Mouse (Mus musculus): Measurements from ENCODE around the gene Tufm. TPM values are rescaled to one million over a fixed set of nuclear protein-coding genes. Genes with fewer than 3 reads are reported as not detected.

Tufm gene
- polyA plus RNA-seq, 1 experiment from 2014 or later = 167 TPM

DNA sequence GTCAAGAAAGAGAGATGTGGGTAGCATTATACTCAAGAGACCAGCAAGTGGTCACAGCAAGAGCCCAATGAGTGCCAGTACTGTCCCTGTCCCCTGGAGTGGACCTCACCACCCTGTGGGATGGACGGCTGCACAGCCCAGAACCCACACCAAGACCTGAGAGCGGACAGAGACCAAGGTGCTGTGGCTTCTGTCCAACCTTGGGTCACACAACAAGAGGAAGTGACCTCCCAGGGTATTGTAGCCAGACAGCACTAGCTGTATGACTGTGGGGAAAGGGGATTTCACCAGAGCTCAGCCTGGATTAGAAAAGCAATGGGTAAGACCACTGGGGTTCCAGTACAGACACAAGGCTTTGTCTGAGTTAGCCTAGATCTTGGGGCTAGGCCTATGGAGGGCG lies 34.9 kb upstream of the Tufm start:
- 95% methylated on average over 3 of the region's 3 CpGs for WGBS
- no peaks in the 10 kb centered on the region for H3K9me3 ChIP-seq (ENCODE audit: control insufficient read depth, low read length)
- H3K9ac ChIP-seq (ENCODE audit: low read length) = no peak overlapping the region
- no peak overlapping the region for H3K4me3 ChIP-seq (ENCODE audit: low read depth, low read length)
- ATAC-seq (ENCODE audit: insufficient read depth, low FRiP score, low TSS enrichment) (no peak), DNase-seq (ENCODE audit: low spot score) (no peak)
- H3K4me1 ChIP-seq (ENCODE audit: control insufficient read depth, insufficient read depth, low read length) = no peaks in the 10 kb centered on the region
- no peaks in the 10 kb centered on the region; the same call in 1 of the 2 replicates for H3K36me3 ChIP-seq (ENCODE audit: control insufficient read depth, insufficient read depth, low read length)
- H3K27ac ChIP-seq (ENCODE audit: low read depth, low read length) = no peak overlapping the region
- no peak overlapping the region for H3K4me2 ChIP-seq (ENCODE audit: low read depth)
- H3K27me3 ChIP-seq (ENCODE audit: control insufficient read depth, insufficient read depth, low read length) = no peaks in the 10 kb centered on the region

DNA sequence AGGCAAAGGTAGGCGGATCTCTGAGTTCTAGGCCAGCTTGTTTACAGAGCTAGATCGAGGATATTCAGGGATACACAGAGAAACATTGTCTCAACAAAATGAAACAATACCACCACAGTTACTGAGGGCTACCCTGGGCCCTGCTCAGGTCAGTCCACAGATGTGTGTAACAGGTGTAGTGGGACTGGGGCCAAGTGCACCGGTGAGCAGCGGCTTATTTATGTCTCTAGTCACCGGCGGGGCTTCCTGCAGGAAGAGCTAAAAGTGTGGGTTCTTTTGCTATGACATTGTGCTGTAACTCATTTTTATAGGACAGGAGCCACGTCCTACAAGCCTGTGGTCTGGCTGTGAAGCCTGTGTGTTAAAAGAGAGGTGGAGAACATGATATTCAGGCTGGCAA lies 33.3 kb upstream of the Tufm start:
- no peak for ATAC-seq (ENCODE audit: insufficient read depth, low FRiP score, low TSS enrichment)
- H3K27ac ChIP-seq (ENCODE audit: low read depth, low read length) = no peak overlapping the region
- H3K4me2 ChIP-seq (ENCODE audit: low read depth) = no peak overlapping the region
- DNase-seq (ENCODE audit: low spot score) = no peak
- WGBS = 64% methylated on average over 7 of the region's 7 CpGs
- H3K27me3 ChIP-seq (ENCODE audit: control insufficient read depth, insufficient read depth, low read length) = no peaks in the 10 kb centered on the region
- no peaks in the 10 kb centered on the region for H3K4me1 ChIP-seq (ENCODE audit: control insufficient read depth, insufficient read depth, low read length)
- no peaks in the 10 kb centered on the region for H3K36me3 ChIP-seq (ENCODE audit: control insufficient read depth, insufficient read depth, low read length)
- no peaks in the 10 kb centered on the region for H3K9me3 ChIP-seq (ENCODE audit: control insufficient read depth, low read length)
- H3K9ac ChIP-seq (ENCODE audit: low read length) = no peak overlapping the region
- H3K4me3 ChIP-seq (ENCODE audit: low read depth, low read length) = no peak overlapping the region

DNA sequence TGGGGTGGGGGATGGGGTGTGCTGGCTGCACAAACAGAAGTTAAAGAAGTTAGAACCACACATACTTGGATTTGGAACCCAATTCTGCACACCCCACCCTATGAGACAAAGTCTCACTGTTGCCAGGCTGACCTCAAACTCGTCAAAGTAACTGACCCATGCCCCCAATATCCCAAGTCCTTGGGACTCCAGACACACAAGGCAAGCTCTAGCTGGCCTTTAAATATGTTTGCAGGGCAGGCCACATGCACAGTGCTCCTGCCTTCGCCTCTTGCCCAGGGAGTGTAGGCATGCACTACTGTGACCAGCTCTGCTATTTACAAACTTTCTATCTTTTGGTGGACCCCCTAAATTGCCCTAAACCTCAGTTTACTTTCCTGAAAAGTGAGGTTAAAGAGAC lies 31.9 kb upstream of the Tufm start:
- DNase-seq (ENCODE audit: low spot score) (no peak), ATAC-seq (ENCODE audit: insufficient read depth, low FRiP score, low TSS enrichment) (no peak)
- H3K9me3 ChIP-seq (ENCODE audit: control insufficient read depth, low read length) = no peaks in the 10 kb centered on the region
- no peak overlapping the region for H3K4me2 ChIP-seq (ENCODE audit: low read depth)
- H3K27ac ChIP-seq (ENCODE audit: low read depth, low read length) = no peak overlapping the region
- H3K9ac ChIP-seq (ENCODE audit: low read length) = no peak overlapping the region
- no peaks in the 10 kb centered on the region for H3K27me3 ChIP-seq (ENCODE audit: control insufficient read depth, insufficient read depth, low read length)
- H3K4me1 ChIP-seq (ENCODE audit: control insufficient read depth, insufficient read depth, low read length) = no peaks in the 10 kb centered on the region
- WGBS = 77% methylated on average over 2 of the region's 2 CpGs
- H3K4me3 ChIP-seq (ENCODE audit: low read depth, low read length) = no peak overlapping the region
- no peaks in the 10 kb centered on the region for H3K36me3 ChIP-seq (ENCODE audit: control insufficient read depth, insufficient read depth, low read length)

DNA sequence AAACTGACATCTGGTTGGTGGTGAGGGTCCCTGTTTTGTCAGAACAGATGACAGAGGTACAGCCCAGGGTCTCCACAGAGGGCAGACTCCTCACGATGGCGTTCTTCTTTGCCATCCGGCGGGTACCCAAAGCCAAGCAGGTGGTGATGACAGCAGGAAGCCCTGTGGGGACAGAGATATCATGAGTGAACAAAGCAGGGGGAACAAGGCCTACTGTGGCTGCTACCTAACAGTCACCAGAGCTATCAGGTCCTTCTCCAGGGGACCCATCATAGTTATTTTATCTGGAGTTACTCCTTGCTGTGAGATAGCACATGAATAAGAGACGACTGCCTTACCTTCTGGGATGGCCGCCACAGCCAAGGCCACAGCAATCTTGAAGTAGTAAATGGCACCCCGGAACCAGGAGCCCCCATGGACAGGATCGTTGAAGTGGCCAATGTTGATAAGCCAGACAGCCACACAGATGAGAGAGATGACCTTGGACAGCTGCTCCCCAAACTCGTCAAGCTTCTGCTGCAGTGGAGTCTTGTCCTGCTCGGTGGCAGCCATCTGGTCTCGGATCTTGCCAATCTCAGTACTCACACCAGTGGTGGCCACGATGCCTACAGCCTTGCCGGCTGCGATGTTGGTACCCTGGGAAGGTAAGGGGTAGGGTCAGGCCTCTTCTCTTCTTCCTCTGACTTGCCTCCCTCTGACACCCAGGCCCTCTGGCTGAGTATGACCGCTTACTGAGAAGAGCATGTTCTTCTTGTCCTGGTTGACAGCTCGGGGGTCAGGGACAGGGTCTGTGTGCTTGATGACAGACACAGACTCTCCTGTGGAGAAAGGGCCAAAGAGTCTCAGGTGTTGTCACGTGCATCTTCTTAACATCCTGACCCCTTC lies 30.5 kb upstream of the Tufm start:
- H3K27ac ChIP-seq (ENCODE audit: low read depth, low read length) = no peak overlapping the region
- 91% methylated on average over 17 of the region's 17 CpGs for WGBS
- DNase-seq (ENCODE audit: low spot score) = no peak

DNA sequence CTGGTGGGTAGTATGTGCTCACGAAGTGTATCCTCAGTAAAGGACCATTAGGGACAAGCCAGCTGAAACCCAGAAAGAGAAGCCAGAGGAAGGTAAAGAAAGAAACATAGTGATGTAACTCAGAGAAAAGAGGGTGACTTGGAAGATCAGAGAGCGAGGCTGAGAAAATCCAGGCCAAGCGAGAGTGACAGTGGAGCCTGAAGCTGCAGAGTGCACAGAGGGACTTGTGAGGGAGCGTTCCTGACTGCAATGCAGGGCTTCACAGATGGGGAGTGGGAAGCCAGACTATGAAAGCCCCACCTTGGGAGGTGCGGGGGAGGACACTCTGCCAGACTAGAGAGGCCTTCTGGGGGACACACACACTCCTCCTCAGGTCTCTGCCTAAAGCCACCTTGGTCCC lies 28.9 kb upstream of the Tufm start:
- no peak overlapping the region for H3K4me2 ChIP-seq (ENCODE audit: low read depth)
- no peak for ATAC-seq (ENCODE audit: insufficient read depth, low FRiP score, low TSS enrichment)
- 82% methylated on average over 5 of the region's 5 CpGs for WGBS
- H3K9me3 ChIP-seq (ENCODE audit: control insufficient read depth, low read length) = no peaks in the 10 kb centered on the region
- no peak overlapping the region for H3K27ac ChIP-seq (ENCODE audit: low read depth, low read length)
- DNase-seq (ENCODE audit: low spot score) = no peak
- no peak overlapping the region for H3K9ac ChIP-seq (ENCODE audit: low read length)
- H3K27me3 ChIP-seq (ENCODE audit: control insufficient read depth, insufficient read depth, low read length) = no peaks in the 10 kb centered on the region
- no peaks in the 10 kb centered on the region for H3K36me3 ChIP-seq (ENCODE audit: control insufficient read depth, insufficient read depth, low read length)
- no peak overlapping the region for H3K4me3 ChIP-seq (ENCODE audit: low read depth, low read length)
- H3K4me1 ChIP-seq (ENCODE audit: control insufficient read depth, insufficient read depth, low read length) = no peaks in the 10 kb centered on the region

More for the DNA sequence above, 30.5 kb upstream of the Tufm start:
- Histone ChIP-seq H3K36me3 (ENCODE audit: control insufficient read depth, insufficient read depth, low read length) (no peaks in the 10 kb centered on the region), H3K9ac (ENCODE audit: low read length) (no peak overlapping the region), H3K4me3 (ENCODE audit: low read depth, low read length) (no peak overlapping the region), H3K4me1 (ENCODE audit: control insufficient read depth, insufficient read depth, low read length) (no peaks in the 10 kb centered on the region), H3K27me3 (ENCODE audit: control insufficient read depth, insufficient read depth, low read length) (no peaks in the 10 kb centered on the region), H3K9me3 (ENCODE audit: control insufficient read depth, low read length) (no peaks in the 10 kb centered on the region), H3K4me2 (ENCODE audit: low read depth) (no peak overlapping the region)
- no peak for ATAC-seq (ENCODE audit: insufficient read depth, low FRiP score, low TSS enrichment)

DNA sequence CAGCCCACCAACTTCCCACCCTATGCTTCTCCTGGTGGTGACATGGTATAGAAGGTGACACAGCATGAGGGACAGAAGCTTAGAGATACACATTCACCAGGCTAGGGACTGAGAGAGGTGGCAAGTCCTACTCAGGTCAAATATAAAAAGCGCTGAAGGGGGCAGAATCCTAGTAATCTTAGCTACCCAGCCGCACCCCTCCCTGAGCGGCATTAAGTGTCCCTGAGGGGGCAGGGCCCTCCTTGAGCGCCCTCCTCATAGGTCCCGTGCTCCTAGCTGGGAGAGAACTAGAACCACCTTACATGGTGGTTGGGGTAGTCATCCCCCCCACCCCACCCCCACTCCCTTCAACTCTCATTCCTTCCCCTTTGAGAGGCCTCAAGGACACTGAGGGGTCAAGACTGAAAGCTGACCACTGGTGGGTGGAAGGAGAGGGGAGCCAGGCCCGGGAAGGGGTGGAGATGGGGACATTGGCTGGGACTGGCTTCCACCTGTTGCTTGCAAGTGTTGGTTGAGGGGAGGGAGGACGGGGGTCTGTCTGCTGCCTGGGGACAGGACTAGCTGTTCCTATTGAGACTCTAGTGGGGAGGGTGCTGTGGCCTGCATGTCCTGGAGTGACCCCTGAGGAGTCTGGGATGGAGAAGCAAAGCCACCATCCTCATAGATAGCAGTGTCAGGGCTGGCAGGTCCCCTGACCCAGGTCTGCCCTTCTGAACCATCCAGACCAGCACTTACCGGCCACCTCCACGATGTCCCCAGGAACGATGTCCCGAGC lies 28.1 kb upstream of the Tufm start:
- Histone ChIP-seq H3K36me3 (ENCODE audit: control insufficient read depth, insufficient read depth, low read length) (no peaks in the 10 kb centered on the region), H3K9ac (ENCODE audit: low read length) (no peak overlapping the region), H3K4me1 (ENCODE audit: control insufficient read depth, insufficient read depth, low read length) (no peaks in the 10 kb centered on the region), H3K27me3 (ENCODE audit: control insufficient read depth, insufficient read depth, low read length) (no peaks in the 10 kb centered on the region), H3K27ac (ENCODE audit: low read depth, low read length) (no peak overlapping the region), H3K4me3 (ENCODE audit: low read depth, low read length) (no peak overlapping the region), H3K4me2 (ENCODE audit: low read depth) (no peak overlapping the region), H3K9me3 (ENCODE audit: control insufficient read depth, low read length) (no peaks in the 10 kb centered on the region)
- ATAC-seq (ENCODE audit: insufficient read depth, low FRiP score, low TSS enrichment) = no peak
- DNase-seq (ENCODE audit: low spot score) = no peak
- 74% methylated on average over 11 of the region's 11 CpGs for WGBS

DNA sequence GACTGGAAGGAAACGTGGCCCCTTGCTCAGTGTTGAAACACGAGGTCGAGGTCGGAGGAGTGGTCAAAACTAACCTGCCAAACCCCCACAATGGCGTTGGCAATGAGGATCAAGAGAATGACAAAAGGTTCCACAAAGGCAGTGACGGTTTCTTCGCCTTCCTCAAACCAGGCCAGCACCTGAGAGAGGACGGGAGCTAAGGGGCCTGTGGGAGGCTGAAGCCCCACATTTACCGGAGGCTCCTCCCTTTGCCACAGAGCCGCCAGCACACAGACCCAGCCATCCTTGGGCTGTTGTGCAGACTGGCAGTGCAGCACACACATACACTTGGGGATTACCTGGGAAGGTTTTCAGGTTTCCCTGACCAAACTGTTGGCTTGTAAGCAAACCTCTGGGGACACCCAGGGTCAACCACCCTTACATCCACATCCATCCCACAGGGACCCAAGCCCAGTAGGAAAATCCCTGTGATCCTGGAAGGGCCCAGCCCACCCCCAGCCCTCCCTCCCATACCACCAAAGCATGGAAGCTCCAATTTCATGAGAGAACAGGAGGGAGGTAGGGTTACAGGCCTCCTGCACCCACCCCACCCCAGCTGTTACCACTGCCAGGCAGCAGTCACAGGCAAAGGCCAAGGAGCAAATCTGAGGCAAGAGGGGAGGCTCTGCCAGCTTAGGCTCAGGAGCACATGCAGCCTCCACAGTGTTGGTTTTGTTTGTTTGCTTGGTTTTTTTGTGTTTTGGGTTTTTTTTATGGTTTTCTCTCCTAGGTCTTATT lies 26.4 kb upstream of the Tufm start:
- Histone ChIP-seq H3K9ac (ENCODE audit: low read length) (no peak overlapping the region), H3K9me3 (ENCODE audit: control insufficient read depth, low read length) (no peaks in the 10 kb centered on the region), H3K4me1 (ENCODE audit: control insufficient read depth, insufficient read depth, low read length) (no peaks in the 10 kb centered on the region), H3K4me3 (ENCODE audit: low read depth, low read length) (no peak overlapping the region), H3K27me3 (ENCODE audit: control insufficient read depth, insufficient read depth, low read length) (no peaks in the 10 kb centered on the region), H3K4me2 (ENCODE audit: low read depth) (no peak overlapping the region), H3K36me3 (ENCODE audit: control insufficient read depth, insufficient read depth, low read length) (no peaks in the 10 kb centered on the region), H3K27ac (ENCODE audit: low read depth, low read length) (no peak overlapping the region)
- ATAC-seq (ENCODE audit: insufficient read depth, low FRiP score, low TSS enrichment) (no peak), DNase-seq (ENCODE audit: low spot score) (no peak)
- WGBS = 48% methylated on average over 10 of the region's 10 CpGs

DNA sequence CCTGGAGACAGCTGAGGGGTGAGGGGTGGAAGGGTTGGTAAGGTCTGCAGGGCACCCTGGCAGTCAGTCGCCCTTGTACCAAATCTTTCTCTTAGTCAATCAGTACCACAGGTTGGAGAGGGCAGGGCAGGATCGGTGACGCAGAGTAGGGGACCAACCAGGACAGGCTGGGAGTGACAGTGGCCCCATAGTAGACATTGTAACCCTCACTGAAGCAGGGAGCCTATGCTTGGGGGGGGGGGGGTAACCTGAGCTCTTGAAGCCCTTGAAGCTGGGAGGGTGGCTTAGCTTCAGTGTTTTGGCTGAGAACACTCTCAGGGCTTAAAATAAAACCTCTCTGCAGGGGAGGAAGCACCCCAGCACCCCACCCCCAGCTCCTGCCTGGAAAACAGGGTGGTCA lies 25.5 kb upstream of the Tufm start:
- H3K27ac ChIP-seq (ENCODE audit: low read depth, low read length) = no peak overlapping the region
- H3K9me3 ChIP-seq (ENCODE audit: control insufficient read depth, low read length) = no peaks in the 10 kb centered on the region
- H3K4me1 ChIP-seq (ENCODE audit: control insufficient read depth, insufficient read depth, low read length) = no peaks in the 10 kb centered on the region
- no peak overlapping the region for H3K4me2 ChIP-seq (ENCODE audit: low read depth)
- ATAC-seq (ENCODE audit: insufficient read depth, low FRiP score, low TSS enrichment) (no peak), DNase-seq (ENCODE audit: low spot score) (no peak)
- no peak overlapping the region for H3K4me3 ChIP-seq (ENCODE audit: low read depth, low read length)
- no peaks in the 10 kb centered on the region for H3K36me3 ChIP-seq (ENCODE audit: control insufficient read depth, insufficient read depth, low read length)
- 64% methylated on average over 3 of the region's 3 CpGs for WGBS
- H3K27me3 ChIP-seq (ENCODE audit: control insufficient read depth, insufficient read depth, low read length) = no peaks in the 10 kb centered on the region
- H3K9ac ChIP-seq (ENCODE audit: low read length) = no peak overlapping the region
